Mouse (Mus musculus) gastrocnemius, adult 2 months (tissue): Measurements from ENCODE around the gene Arrb2. TPM values are rescaled to one million over a fixed set of nuclear protein-coding genes. Genes with fewer than 3 reads are reported as not detected.
"Not testable (repeated sequence)": the region's sequence is repeated elsewhere in the genome, so short reads cannot be mapped to it uniquely, and the experiment has no call there.

Experiments used
- DNase-seq: peaks from one replicate; pipeline ENCODE4 v3.0.0; 2022
- H3K27ac ChIP-seq: fragments of 200-600 bp; 2 replicates; pipeline ENCODE4 v1.8.1; 2022; ENCODE audit warnings: mild to moderate bottlenecking
- H3K4me3 ChIP-seq: fragments of 200-600 bp; 2 replicates; pipeline ENCODE4 v1.8.1; 2022; ENCODE audit warnings: mild to moderate bottlenecking, moderate library complexity
- CTCF ChIP-seq: fragments of 200-600 bp; IDR thresholded peaks from 2 replicates; pipeline ENCODE4 v1.8.1; 2022; ENCODE audit warnings: antibody characterized with exemption, mild to moderate bottlenecking, moderate library complexity
- intact Hi-C: fragments of 180-260 bp; cut with DNase I; formaldehyde crosslinking; loops from one replicate; pipeline ENCODE4 v1.15.1; 2025
- total RNA-seq, 2 experiments: library from RNA; stranded (reverse); gene quantifications; 2 replicates each; pipeline ENCODE4 v1.2.3; 2021

Arrb2 gene
- total RNA-seq, 2 experiments from 2014 or later, result 8.3 to 8.4 TPM

- DNase-seq, result no peak
- Histone ChIP-seq H3K4me3 (no peak overlapping the region), H3K27ac (no peak overlapping the region)
- no peak for TF ChIP-seq CTCF
- intact Hi-C loops, result loop anchor here (2.0 kb wide), 1 partner anchor 18 kb away; the partner anchor contains the start of gene Arrb2
Observed at GRCm38 (mm10) chr11:70450926-70451325, 18.5 kb downstream of the Arrb2 start.

- DNase-seq, result peak; percentile 98
- peak; percentile 92 for TF ChIP-seq CTCF
- peak within 1 kb of the TSS; percentile 96 for H3K27ac ChIP-seq
- intact Hi-C loops, result loop anchor here (2.0 kb wide), 2 partner anchors 19 to 55 kb away; partner anchors contain the start of gene Arrb2
- H3K4me3 ChIP-seq, result peak within 1 kb of the TSS; percentile 83
Observed at GRCm38 (mm10) chr11:70451797-70452498, 19.5 kb downstream of the Arrb2 start, which contains the start of gene Med11. TSS of gene Med11 (plus strand) at chr11:70451919.

- H3K4me3 ChIP-seq, result no peak overlapping the region
- DNase-seq, result no peak
- H3K27ac ChIP-seq, result peak overlapping the region; percentile 12; the same call in 1 of the 2 replicates
- intact Hi-C loops, result loop anchor here (2.0 kb wide), 1 partner anchor 53 kb away; no protein-coding TSS in a partner anchor
- TF ChIP-seq CTCF, result no peak
Observed at GRCm38 (mm10) chr11:70453261-70454044, 21.0 kb downstream of the Arrb2 start.

GRCm38 (mm10) chr11:70458688-70459600 lies 26.5 kb downstream of the Arrb2 start, which contains the start of gene Zmynd15:
TSS of gene Zmynd15 (plus strand) at chr11:70459433.
- DNase-seq, result no peak
- intact Hi-C loops, result no loop called here
- peak within 1 kb of the TSS; percentile 83 for H3K27ac ChIP-seq
- no peak for TF ChIP-seq CTCF
- H3K4me3 ChIP-seq, result peak within 1 kb of the TSS; percentile 84

- peak within 1 kb of the TSS; percentile 84 for H3K4me3 ChIP-seq
- peak; percentile 68 for DNase-seq
- intact Hi-C loops, result no loop called here
- no peak for TF ChIP-seq CTCF
- H3K27ac ChIP-seq, result peak within 1 kb of the TSS; percentile 83
Observed at GRCm38 (mm10) chr11:70459601-70460101, 27.2 kb downstream of the Arrb2 start, which contains the start of gene Cxcl16. TSS of gene Cxcl16 (minus strand) at chr11:70459984.

GRCm38 (mm10) chr11:70463970-70464369 lies 31.5 kb downstream of the Arrb2 start:
- H3K27ac ChIP-seq, result no peak overlapping the region
- no peak for TF ChIP-seq CTCF
- intact Hi-C loops, result no loop called here
- DNase-seq, result no peak
- no peak overlapping the region for H3K4me3 ChIP-seq

GRCm38 (mm10) chr11:70465211-70465610 lies 32.8 kb downstream of the Arrb2 start:
- intact Hi-C loops, result no loop called here
- H3K27ac ChIP-seq, result no peak overlapping the region
- TF ChIP-seq CTCF, result no peak
- no peak overlapping the region for H3K4me3 ChIP-seq
- no peak for DNase-seq

GRCm38 (mm10) chr11:70465824-70466223 lies 33.4 kb downstream of the Arrb2 start:
- no peak for TF ChIP-seq CTCF
- Histone ChIP-seq H3K4me3 (peak overlapping the region; percentile 64), H3K27ac (no peak overlapping the region)
- peak; percentile 39 for DNase-seq
- intact Hi-C loops, result no loop called here

GRCm38 (mm10) chr11:70467902-70468619 lies 35.6 kb downstream of the Arrb2 start:
- Histone ChIP-seq H3K4me3 (no peak overlapping the region), H3K27ac (peak overlapping the region; percentile 54)
- intact Hi-C loops, result no loop called here
- TF ChIP-seq CTCF, result no peak
- no peak for DNase-seq

- H3K27ac ChIP-seq, result no peak overlapping the region
- intact Hi-C loops, result no loop called here
- TF ChIP-seq CTCF, result no peak
- no peak for DNase-seq
- H3K4me3 ChIP-seq, result no peak overlapping the region
Observed at GRCm38 (mm10) chr11:70469764-70470163, 37.3 kb downstream of the Arrb2 start.

GRCm38 (mm10) chr11:70472716-70473115 lies 40.3 kb downstream of the Arrb2 start:
- DNase-seq, result no peak
- Histone ChIP-seq H3K4me3 (no peak overlapping the region), H3K27ac (no peak overlapping the region)
- intact Hi-C loops, result no loop called here
- TF ChIP-seq CTCF, result no peak

GRCm38 (mm10) chr11:70473291-70473690 lies 40.9 kb downstream of the Arrb2 start:
- H3K27ac ChIP-seq, intact Hi-C loops, DNase-seq, H3K4me3 ChIP-seq: not testable (repeated sequence)
